Comparison of ENCODE assay signal across 8 mouse cellular contexts in genomic region chr19:16132865-16133720, GRCm38 (mm10). TPM values are rescaled to one million over a fixed set of nuclear protein-coding genes. Genes with fewer than 3 reads are reported as not detected.
DNase-seq lines count a peak whose midpoint lies in the region; ATAC-seq lines count a peak whose summit lies in the region.

No protein-coding gene starts in this region.

- peak; percentile 80 for DNase-seq in ZHBTc4 (ENCODE audit: low read depth, low spot score)
- peak; percentile 74 to 78 for DNase-seq in cerebellum, postnatal 36 days
- peak; percentile 35 to 51 for DNase-seq in gastrocnemius, adult 8-10 months (ENCODE audit: low spot score in 2 of 2)
- peak; percentile 59 to 77 for DNase-seq in left cerebral cortex, postnatal 25 days (ENCODE audit: low spot score in 2 of 2)
- peak; percentile 75 for DNase-seq in right cerebral cortex, postnatal 25 days
- peak; percentile 57 to 65 for DNase-seq in urinary bladder, postnatal 4 days (ENCODE audit: low spot score in 2 of 2)

- peak; percentile 39 for ATAC-seq in inflammation-experienced regulatory T-cells, adult 6 months
- ATAC-seq in megakaryocyte progenitor cell, adult 5-6 weeks (replicated peaks; ENCODE audit: poor library complexity) = peak; percentile 12

- intact Hi-C loops in left cerebral cortex, postnatal 25 days (cut with DNase I) = loop anchor here (2.0 to 5.0 kb wide), 4 partner anchors 64 to 214 kb away; no protein-coding TSS in a partner anchor

RNA-seq across cellular contexts. Expression of gene Gnaq, which starts 0.5 kb away (rescaled TPM):
- 10 to 100 TPM; 11.1 to 15.0 (median 13.8) TPM for total RNA-seq in gastrocnemius, adult 8-10 months (2022)
- polyA plus RNA-seq in inflammation-experienced regulatory T-cells, adult 6 months (2017; shearing (Covaris generic)) = 10 to 100 TPM; 17.5 to 40.9 (median 26.6) TPM
- total RNA-seq in left cerebral cortex, postnatal 25 days (2021) = 100 to 1,000 TPM; 165 to 178 TPM
- total RNA-seq in megakaryocyte progenitor cell, adult 5-6 weeks (2015) = 22.2 and 23.8 TPM in 2 replicates
- 14.3 and 20.4 TPM in 2 replicates for total RNA-seq in megakaryocyte progenitor cell, adult 5-6 weeks (2017)

Comparison
In these comparisons a context has a peak if more than half of its experiments do, and no peak if none do; other contexts are left out.
1. Peak in every context shown above with its lines: DNase-seq and ATAC-seq.
2. RNA of gene Gnaq, which starts 0.5 kb away (total RNA-seq): 165 to 178 TPM in left cerebral cortex, postnatal 25 days; 14.3 to 23.8 TPM in megakaryocyte progenitor cell, adult 5-6 weeks and 11.1 to 15.0 TPM in gastrocnemius, adult 8-10 months; every median in the first group is over 4 times any median in the second.